Mouse (Mus musculus): ENCODE measurements at regions not wholly inside any gene's neighbourhood (a gene's known extent, or its start where the extent isn't known, plus 50 kb on each side); places are given as distances from the start of the nearest gene placed in this dataset.

DNA sequence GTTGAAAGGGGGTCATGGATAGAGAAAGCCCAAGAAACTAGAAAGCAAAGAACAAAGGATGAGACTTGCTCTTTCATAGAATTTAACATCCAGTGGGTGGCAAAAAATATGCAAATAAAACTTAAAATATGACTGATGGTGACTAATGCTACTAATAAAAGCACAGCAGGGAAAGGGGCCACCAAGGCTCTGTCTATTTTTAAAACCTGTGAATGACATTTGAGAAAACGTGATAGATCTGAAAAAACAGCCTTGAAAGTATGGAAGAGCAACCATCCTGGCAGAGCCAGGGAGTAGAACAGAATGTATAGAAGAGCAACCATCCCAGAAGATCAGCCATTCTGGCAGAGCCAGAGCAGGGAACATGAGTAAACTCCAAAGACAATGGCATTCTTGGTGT lies 91.9 kb upstream of the Hs3st1 start:
- DNase-seq (ENCODE audit: extremely low spot score, low spot score), result no peak

DNA sequence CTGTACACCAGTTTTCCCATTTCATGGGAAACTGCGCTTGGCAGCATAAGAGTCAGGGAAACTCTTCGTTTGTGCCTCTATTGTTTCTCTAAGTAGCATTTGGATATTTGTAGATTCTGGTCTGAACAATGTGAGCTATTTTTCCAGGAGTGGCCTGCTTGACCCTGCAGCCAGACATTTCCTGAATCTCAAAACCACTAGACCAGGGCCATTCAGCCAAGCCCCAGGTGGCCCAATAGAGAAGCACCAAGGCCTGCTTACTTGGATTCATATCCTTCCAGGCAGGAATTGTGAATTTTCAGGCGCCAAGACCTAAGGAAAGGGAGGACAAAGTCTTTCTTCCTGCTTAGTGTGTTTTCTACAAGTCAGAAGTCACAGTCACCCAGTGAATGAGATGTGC lies 85.9 kb upstream of the Hs3st1 start:
- DNase-seq (ENCODE audit: extremely low spot score, low spot score), result no peak

GRCm38 (mm10) chr5:39840576-39840975 lies 85.3 kb upstream of the Hs3st1 start:
- no peak for DNase-seq (ENCODE audit: extremely low spot score, low spot score)

DNA sequence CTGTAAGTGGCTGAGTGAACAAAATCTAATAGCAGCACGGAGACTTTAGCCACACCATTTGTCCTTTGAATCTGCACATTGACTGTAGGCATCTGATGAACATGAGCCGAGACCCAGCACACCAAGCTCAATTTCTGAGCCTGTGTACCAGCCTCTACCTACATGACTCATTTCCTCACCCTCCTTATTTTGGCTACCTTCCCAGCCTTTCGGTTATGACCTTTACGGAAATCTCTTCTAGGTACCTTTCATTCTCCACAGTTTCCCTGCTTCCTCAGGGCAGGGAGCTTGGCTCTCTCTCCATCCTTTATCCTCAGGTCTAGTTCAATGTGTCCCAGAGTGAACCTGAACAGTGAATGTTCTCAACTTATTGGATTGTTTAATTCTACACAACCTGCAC lies 77.3 kb upstream of the Hs3st1 start:
- no peak for DNase-seq (ENCODE audit: extremely low spot score, low spot score)

GRCm38 (mm10) chr5:39824680-39825079 lies 69.4 kb upstream of the Hs3st1 start:
- no peak for DNase-seq (ENCODE audit: extremely low spot score, low spot score)

DNA sequence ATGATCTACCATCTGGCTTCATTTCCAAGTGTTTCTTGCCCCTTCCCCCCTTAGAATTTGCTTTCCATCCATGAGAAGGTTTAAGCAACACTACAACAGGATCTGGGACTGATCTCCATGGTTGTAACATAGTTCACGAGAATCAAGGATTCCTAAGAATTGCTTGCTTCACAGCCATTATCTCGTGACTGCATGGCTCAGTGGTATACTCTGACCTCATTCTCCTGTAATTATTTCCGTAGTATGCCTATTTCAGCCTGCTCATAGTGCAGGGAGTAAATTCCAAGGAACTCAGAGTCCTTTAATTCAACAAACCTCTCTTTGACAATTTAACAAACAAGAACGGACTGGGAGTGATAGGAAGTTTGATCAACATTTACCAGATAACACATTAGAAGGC lies 51.4 kb upstream of the Hs3st1 start:
- DNase-seq (ENCODE audit: extremely low spot score, low spot score), result no peak

All from neural tube, embryonic 10.5 days (tissue).